Mouse (Mus musculus): ENCODE results near the gene Dpagt1. TPM values are rescaled to one million over a fixed set of nuclear protein-coding genes. Genes with fewer than 3 reads are reported as not detected.
"Not testable (repeated sequence)": the region's sequence is repeated elsewhere in the genome, so short reads cannot be mapped to it uniquely, and the experiment has no call there.

The Dpagt1 gene
- polyA plus RNA-seq, 1 experiment from 2014 or later = 30.5 TPM

DNA sequence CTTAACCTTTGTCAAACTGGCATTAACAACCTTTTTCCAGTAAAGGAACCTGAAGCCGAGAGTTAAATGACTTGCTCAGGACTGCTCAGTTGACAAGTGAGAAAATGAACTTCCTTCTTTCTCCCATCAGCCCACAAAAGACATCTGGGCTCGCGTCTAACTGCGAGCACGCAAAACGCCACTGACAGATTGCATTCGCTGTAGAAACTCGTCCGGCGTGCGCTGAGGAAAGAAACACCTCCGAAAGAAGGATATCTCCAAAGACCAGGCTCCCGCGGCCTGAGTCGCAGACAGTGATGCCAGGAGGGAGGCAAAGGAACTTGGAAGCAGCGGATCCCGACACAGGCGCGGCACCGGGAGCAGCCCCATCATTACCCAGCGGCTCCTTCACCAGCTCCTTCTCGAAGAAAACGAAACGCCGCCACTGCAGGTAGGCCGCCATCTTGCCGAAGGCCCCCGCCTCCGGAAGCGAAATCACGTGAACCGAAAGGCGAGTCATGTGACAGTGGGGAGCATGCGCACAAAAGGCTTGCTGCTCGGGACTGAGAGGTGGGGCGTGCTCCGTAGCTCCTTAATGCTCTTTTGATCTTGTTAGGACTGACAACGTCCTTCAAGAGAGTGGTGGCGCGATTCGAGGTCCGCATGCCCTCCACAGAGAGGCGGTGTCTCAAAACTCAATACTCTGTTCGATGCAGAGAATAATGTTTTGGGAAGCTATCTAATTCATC is 35.5 kb downstream of the Dpagt1 start, which contains the start of gene Vps11:
TSS of gene Vps11 (minus strand) at position 481 of the 728 bp plus-strand sequence.
- peaks cover 31% of the 10 kb centered on the region for H3K36me3 ChIP-seq
- no peaks in the 10 kb centered on the region for H3K9me3 ChIP-seq (replicated peaks)
- ATAC-seq (ENCODE audit: low FRiP score) = peak; percentile 92
- H3K27me3 ChIP-seq (replicated peaks) = no peaks in the 10 kb centered on the region
- H3K9ac ChIP-seq (replicated peaks) = peak within 1 kb of the TSS; percentile 62
- WGBS = under 1% methylated on average over 44 of the region's 44 CpGs
- peak within 1 kb of the TSS; percentile 67 for H3K4me2 ChIP-seq
- peak within 1 kb of the TSS; percentile 68 for H3K27ac ChIP-seq (replicated peaks)
- H3K4me1 ChIP-seq = peaks cover 11% of the 10 kb centered on the region
- H3K4me3 ChIP-seq (replicated peaks) = peak within 1 kb of the TSS; percentile 57

DNA sequence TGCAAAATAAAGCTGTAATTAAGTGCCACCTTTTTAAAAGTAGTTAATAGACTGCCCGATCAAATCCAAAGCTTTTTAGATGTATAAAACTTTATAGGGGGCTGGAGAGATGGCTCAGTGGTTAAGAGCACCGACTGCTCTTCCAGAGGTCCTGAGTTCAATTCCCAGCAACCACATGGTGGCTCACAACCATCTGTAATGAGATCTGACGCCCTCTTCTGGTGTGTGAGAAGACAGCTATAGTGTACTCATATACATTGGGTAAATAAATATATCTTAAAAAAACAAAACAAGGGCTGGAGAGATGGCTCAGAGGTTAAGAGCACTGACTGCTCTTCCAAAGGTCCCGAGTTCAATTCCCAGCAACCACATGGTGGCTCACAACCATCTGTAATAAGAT is 36.1 kb downstream of the Dpagt1 start:
- peak overlapping the region; percentile 62; the same call in 1 of the 2 replicates for H3K9ac ChIP-seq (replicated peaks)
- 40% methylated on average over 4 of the region's 4 CpGs for WGBS
- not testable (repeated sequence) for H3K9me3 ChIP-seq (replicated peaks); H3K27me3 ChIP-seq (replicated peaks)
- H3K27ac ChIP-seq (replicated peaks) = peak overlapping the region; percentile 68
- peaks cover 25% of the 10 kb centered on the region for H3K36me3 ChIP-seq
- peaks cover 11% of the 10 kb centered on the region for H3K4me1 ChIP-seq
- peak; percentile 39; the same call in 1 of the 2 replicates for ATAC-seq (ENCODE audit: low FRiP score)
- peak overlapping the region; percentile 67 for H3K4me2 ChIP-seq
- H3K4me3 ChIP-seq (replicated peaks) = peak overlapping the region; percentile 57

DNA sequence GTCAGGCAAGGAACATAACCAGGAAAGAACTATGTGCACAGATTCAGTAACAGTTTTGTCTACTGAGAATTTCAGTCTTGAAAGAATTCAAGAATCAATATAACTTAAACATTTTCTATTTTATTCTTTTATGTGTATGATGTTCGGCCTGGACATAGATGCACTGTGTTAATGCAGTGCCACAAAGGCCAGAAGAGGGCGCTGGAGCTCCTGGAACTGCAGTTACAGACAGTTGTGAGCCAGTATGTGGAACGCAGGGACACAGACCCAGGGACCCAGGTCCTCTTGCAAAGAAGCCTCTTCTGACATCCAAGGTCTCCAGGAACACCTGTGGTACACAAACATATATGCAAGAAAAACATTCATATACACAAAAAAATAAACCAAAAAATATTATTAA is 38.7 kb downstream of the Dpagt1 start:
- Histone ChIP-seq H3K9me3 (replicated peaks) (no peaks in the 10 kb centered on the region), H3K4me3 (replicated peaks) (no peak overlapping the region), H3K27ac (replicated peaks) (no peak overlapping the region), H3K27me3 (replicated peaks) (no peaks in the 10 kb centered on the region), H3K4me2 (no peak overlapping the region), H3K4me1 (peaks cover 8% of the 10 kb centered on the region), H3K9ac (replicated peaks) (no peak overlapping the region), H3K36me3 (peaks cover 3% of the 10 kb centered on the region)
- WGBS = 67% methylated on average over 3 of the region's 3 CpGs
- ATAC-seq (ENCODE audit: low FRiP score) = no peak

- Histone ChIP-seq H3K27ac (replicated peaks) (no peak overlapping the region), H3K4me2 (no peak overlapping the region), H3K36me3 (no peaks in the 10 kb centered on the region), H3K4me1 (peaks cover 7% of the 10 kb centered on the region; the same call in 1 of the 2 replicates), H3K4me3 (replicated peaks) (no peak overlapping the region), H3K9me3 (replicated peaks) (no peaks in the 10 kb centered on the region), H3K27me3 (replicated peaks) (no peaks in the 10 kb centered on the region), H3K9ac (replicated peaks) (no peak overlapping the region)
- ATAC-seq (ENCODE audit: low FRiP score) = no peak
Observed at GRCm38 (mm10) chr9:44373386-44373785, 47.6 kb downstream of the Dpagt1 start.

- no peaks in the 10 kb centered on the region for H3K36me3 ChIP-seq
- peaks cover 23% of the 10 kb centered on the region for H3K4me1 ChIP-seq
- H3K27ac ChIP-seq (replicated peaks) = no peak overlapping the region
- H3K4me2 ChIP-seq = no peak overlapping the region
- no peaks in the 10 kb centered on the region for H3K27me3 ChIP-seq (replicated peaks)
- WGBS = 90% methylated on average over 6 of the region's 6 CpGs
- no peaks in the 10 kb centered on the region for H3K9me3 ChIP-seq (replicated peaks)
- H3K4me3 ChIP-seq (replicated peaks) = no peak overlapping the region
- ATAC-seq (ENCODE audit: low FRiP score) = no peak
- no peak overlapping the region for H3K9ac ChIP-seq (replicated peaks)
Observed at GRCm38 (mm10) chr9:44376141-44376540, 50.3 kb downstream of the Dpagt1 start.

DNA sequence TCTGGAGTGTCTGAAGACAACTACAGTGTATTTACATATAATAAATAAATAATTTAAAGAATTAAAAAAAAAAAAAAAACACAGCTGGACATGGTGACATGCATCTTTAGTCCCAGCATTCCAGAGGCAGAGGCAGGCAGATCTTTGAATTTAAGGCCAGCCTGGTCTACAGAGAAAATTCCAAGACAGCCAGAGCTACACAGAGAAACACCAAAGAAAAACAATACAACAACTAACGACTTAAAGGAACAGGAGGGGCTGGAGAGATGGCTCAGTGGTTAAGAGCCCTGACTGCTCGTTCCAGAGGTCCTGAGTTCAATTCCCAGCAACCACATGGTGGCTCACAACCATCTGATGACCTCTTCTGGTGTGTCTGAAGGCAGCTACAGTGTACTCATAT is 51.5 kb downstream of the Dpagt1 start:
- H3K9me3 ChIP-seq (replicated peaks); H3K27me3 ChIP-seq (replicated peaks); H3K9ac ChIP-seq (replicated peaks); ATAC-seq (ENCODE audit: low FRiP score); H3K4me3 ChIP-seq (replicated peaks); H3K27ac ChIP-seq (replicated peaks); H3K4me2 ChIP-seq: not testable (repeated sequence)
- WGBS = 88% methylated on average over 2 of the region's 2 CpGs
- Histone ChIP-seq H3K4me1 (peaks cover 27% of the 10 kb centered on the region), H3K36me3 (peaks cover 12% of the 10 kb centered on the region)

GRCm38 (mm10) chr9:44378153-44378730 is 52.4 kb downstream of the Dpagt1 start:
- H3K4me1 ChIP-seq = peaks cover 27% of the 10 kb centered on the region
- H3K36me3 ChIP-seq = peaks cover 21% of the 10 kb centered on the region
- ATAC-seq (ENCODE audit: low FRiP score) = no peak
- H3K4me3 ChIP-seq (replicated peaks) = peak overlapping the region; percentile 94
- no peaks in the 10 kb centered on the region for H3K9me3 ChIP-seq (replicated peaks)
- WGBS = 93% methylated on average over 5 of the region's 5 CpGs
- H3K9ac ChIP-seq (replicated peaks) = peak overlapping the region; percentile 76
- H3K27ac ChIP-seq (replicated peaks) = peak overlapping the region; percentile 95
- no peaks in the 10 kb centered on the region for H3K27me3 ChIP-seq (replicated peaks)
- peak overlapping the region; percentile 94 for H3K4me2 ChIP-seq

- H3K36me3 ChIP-seq = peaks cover 31% of the 10 kb centered on the region
- peak within 1 kb of the TSS; percentile 94 for H3K4me2 ChIP-seq
- H3K9ac ChIP-seq (replicated peaks) = peak within 1 kb of the TSS; percentile 96
- H3K4me3 ChIP-seq (replicated peaks) = peak within 1 kb of the TSS; percentile 94
- 0% methylated on average over 82 of the region's 83 CpGs for WGBS
- no peaks in the 10 kb centered on the region for H3K27me3 ChIP-seq (replicated peaks)
- H3K4me1 ChIP-seq = peaks cover 27% of the 10 kb centered on the region
- H3K9me3 ChIP-seq (replicated peaks) = no peaks in the 10 kb centered on the region
- H3K27ac ChIP-seq (replicated peaks) = peak within 1 kb of the TSS; percentile 95
- ATAC-seq (ENCODE audit: low FRiP score) = peak; percentile 98
Observed at GRCm38 (mm10) chr9:44379054-44379834, 53.4 kb downstream of the Dpagt1 start, which contains the start of gene Hyou1. Hyou1 (plus strand) TSS chr9:44379490.

GRCm38 (mm10) chr9:44379862-44380261 is 54.0 kb downstream of the Dpagt1 start:
- Histone ChIP-seq H3K9me3 (replicated peaks) (no peaks in the 10 kb centered on the region), H3K4me1 (peaks cover 27% of the 10 kb centered on the region), H3K36me3 (peaks cover 37% of the 10 kb centered on the region), H3K4me3 (replicated peaks) (peak overlapping the region; percentile 94), H3K9ac (replicated peaks) (peak overlapping the region; percentile 96), H3K4me2 (peak overlapping the region; percentile 94), H3K27ac (replicated peaks) (peak overlapping the region; percentile 90), H3K27me3 (replicated peaks) (no peaks in the 10 kb centered on the region)
- peak; percentile 22 for ATAC-seq (ENCODE audit: low FRiP score)
- WGBS = 8% methylated on average over 15 of the region's 15 CpGs
